Mouse (Mus musculus): ENCODE results near the gene Tenm2.

The Tenm2 gene

GRCm38 (mm10) chr11:37115188-37115587, 120.6 kb downstream of the Tenm2 start:
- no peak for ATAC-seq (ENCODE audit: insufficient number of reproducible peaks, low FRiP score, low TSS enrichment)

DNA sequence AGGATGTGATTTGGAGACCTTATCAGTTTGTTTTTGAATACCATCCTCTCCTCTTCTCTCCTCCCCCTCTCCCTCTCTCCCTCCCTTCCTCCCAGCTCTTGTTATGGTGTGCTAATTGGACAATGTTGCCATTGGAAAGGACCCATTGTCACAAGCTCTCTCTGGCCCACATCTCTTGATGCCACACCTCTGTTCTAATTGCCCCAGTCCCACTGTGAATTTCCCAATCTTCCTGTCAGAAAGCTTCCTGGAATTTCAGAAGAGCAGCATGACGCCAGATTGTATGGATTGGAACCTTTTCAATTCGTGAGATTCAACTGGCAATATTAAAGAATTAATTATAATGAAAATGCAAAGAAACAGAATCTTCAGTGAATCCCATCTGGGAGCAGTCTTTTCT, 128.7 kb downstream of the Tenm2 start:
- no peak for ATAC-seq (ENCODE audit: insufficient number of reproducible peaks, low FRiP score, low TSS enrichment)

GRCm38 (mm10) chr11:37079403-37079802, 156.4 kb downstream of the Tenm2 start:
- ATAC-seq (ENCODE audit: insufficient number of reproducible peaks, low FRiP score, low TSS enrichment): no peak

DNA sequence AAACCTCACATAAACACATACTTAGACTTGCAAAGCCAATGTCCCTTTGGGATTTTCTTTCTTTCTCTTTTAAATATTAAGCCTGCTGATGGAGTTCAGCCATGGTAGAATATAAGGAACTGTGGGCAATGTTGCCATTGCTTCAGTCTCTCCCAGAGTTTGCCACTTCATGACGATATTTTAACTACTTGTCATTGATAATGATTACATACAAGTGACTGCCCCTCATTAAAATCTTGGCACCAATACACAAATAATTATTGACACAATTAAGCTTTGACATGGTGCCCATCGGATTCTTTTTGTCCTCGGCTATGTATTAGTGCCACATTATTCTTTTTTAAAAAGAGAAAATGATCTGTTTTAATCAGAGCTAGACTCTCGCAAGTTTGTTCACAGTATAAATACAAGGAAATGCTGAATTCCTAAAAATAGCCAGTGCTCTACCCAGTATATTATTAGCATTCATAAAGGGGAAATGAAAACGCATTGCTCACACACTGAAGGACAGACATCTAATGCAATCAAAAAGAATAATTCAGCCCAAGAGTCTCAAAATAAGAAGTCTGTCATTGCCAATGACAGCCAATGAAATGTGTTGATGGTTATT, 158.7 kb downstream of the Tenm2 start:
- ATAC-seq (ENCODE audit: insufficient number of reproducible peaks, low FRiP score, low TSS enrichment): no peak

GRCm38 (mm10) chr11:37075349-37075748, 160.4 kb downstream of the Tenm2 start:
- ATAC-seq (ENCODE audit: insufficient number of reproducible peaks, low FRiP score, low TSS enrichment): no peak

DNA sequence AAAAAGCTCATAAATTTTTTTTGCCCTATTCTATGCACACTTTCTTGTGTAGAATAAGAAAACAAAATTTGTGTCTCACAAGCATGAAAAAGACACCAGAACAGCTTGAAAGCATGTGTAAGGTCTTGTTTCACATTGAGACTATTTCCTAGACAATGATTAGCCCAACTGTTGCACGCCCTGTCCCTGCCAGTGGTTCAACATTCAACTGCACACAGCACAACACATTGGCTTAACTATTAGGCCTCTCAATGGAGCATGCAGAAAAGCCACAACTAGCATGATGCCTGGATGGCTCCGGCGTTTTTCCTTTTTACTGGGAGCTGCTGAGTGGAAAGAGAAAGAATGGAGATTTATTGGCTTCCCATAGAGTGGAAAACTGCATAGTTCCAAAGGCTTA, 170.3 kb downstream of the Tenm2 start:
- no peak for ATAC-seq (ENCODE audit: insufficient number of reproducible peaks, low FRiP score, low TSS enrichment)

DNA sequence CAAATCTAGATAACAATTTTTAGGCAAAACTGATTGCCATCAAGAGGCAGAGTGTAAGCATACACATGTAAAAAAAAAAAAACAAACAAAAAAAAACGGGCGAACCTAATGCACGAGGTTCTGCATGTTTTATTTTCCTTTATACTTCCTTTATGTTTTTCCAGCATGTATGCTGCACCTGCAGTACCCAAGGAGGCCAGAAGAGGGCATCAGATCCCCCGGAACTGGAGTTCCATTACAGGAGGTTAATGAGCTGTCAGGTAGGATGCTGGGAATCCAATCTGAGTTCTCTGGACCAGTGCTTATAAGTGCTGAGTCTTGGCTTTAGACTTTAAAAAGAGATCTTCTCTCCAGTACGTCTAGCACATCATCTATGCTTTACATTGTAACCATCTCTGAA, 189.1 kb downstream of the Tenm2 start:
- no peak for ATAC-seq (ENCODE audit: insufficient number of reproducible peaks, low FRiP score, low TSS enrichment)

GRCm38 (mm10) chr11:37041259-37041658, 194.5 kb downstream of the Tenm2 start:
- no peak for ATAC-seq (ENCODE audit: insufficient number of reproducible peaks, low FRiP score, low TSS enrichment)

DNA sequence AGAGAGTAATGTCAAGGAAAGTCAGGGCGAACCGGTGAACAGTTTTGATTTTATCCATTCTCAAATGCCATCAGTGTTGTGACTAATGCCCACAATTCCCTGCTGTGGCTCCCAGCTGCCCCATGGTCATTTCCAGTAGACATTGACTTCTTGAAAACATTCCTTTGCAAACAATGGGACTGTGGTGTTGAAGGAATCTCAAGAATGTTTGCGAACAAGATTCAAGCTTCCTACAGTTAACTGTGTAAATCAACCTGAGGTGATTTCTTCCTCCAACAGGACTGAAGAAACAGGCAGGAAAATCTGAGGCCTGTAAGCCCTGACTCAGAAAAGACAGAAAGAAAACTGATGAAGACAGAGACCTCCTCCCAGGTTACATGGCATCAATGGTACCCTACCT, 196.5 kb downstream of the Tenm2 start:
- no peak for ATAC-seq (ENCODE audit: insufficient number of reproducible peaks, low FRiP score, low TSS enrichment)

GRCm38 (mm10) chr11:37031305-37032055, 204.3 kb downstream of the Tenm2 start:
- no peak for ATAC-seq (ENCODE audit: insufficient number of reproducible peaks, low FRiP score, low TSS enrichment)

GRCm38 (mm10) chr11:37011900-37012299, 223.9 kb downstream of the Tenm2 start:
- no peak for ATAC-seq (ENCODE audit: insufficient number of reproducible peaks, low FRiP score, low TSS enrichment)

DNA sequence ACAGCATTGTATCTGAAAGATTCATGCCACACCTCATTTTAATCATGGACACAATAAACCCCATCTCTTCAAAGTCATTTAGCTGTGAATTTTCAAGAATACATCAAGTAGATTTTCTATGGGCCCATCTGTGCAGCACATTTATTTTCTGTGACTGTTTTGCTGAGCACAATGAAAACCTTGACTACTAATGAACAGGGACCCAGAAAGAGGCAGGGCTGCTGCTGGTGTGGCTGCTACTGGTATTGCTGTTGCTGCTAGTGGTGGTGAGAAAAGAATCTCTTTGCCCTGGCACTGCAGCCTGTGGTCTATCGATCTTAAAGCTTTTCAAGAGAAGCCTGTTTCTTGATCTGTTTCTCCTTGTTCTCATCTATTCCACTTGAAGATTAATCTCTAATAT, 226.5 kb downstream of the Tenm2 start:
- no peak for ATAC-seq (ENCODE audit: insufficient number of reproducible peaks, low FRiP score, low TSS enrichment)

- no peak for ATAC-seq (ENCODE audit: insufficient number of reproducible peaks, low FRiP score, low TSS enrichment)
These were observed 238.1 kb downstream of the Tenm2 start for GRCm38 (mm10) chr11:36997668-36998067.

- no peak for ATAC-seq (ENCODE audit: insufficient number of reproducible peaks, low FRiP score, low TSS enrichment)
These were observed 244.9 kb downstream of the Tenm2 start for GRCm38 (mm10) chr11:36990895-36991294.

- no peak for ATAC-seq (ENCODE audit: insufficient number of reproducible peaks, low FRiP score, low TSS enrichment)
These were observed 246.8 kb downstream of the Tenm2 start for GRCm38 (mm10) chr11:36988776-36989565.

GRCm38 (mm10) chr11:36974142-36974541, 261.6 kb downstream of the Tenm2 start:
- ATAC-seq (ENCODE audit: insufficient number of reproducible peaks, low FRiP score, low TSS enrichment): no peak

- no peak for ATAC-seq (ENCODE audit: insufficient number of reproducible peaks, low FRiP score, low TSS enrichment)
These were observed 277.7 kb downstream of the Tenm2 start for GRCm38 (mm10) chr11:36958102-36958501.

GRCm38 (mm10) chr11:36941429-36941828, 294.3 kb downstream of the Tenm2 start:
- no peak for ATAC-seq (ENCODE audit: insufficient number of reproducible peaks, low FRiP score, low TSS enrichment)

- no peak for ATAC-seq (ENCODE audit: insufficient number of reproducible peaks, low FRiP score, low TSS enrichment)
These were observed 295.1 kb downstream of the Tenm2 start for GRCm38 (mm10) chr11:36940557-36941110.

DNA sequence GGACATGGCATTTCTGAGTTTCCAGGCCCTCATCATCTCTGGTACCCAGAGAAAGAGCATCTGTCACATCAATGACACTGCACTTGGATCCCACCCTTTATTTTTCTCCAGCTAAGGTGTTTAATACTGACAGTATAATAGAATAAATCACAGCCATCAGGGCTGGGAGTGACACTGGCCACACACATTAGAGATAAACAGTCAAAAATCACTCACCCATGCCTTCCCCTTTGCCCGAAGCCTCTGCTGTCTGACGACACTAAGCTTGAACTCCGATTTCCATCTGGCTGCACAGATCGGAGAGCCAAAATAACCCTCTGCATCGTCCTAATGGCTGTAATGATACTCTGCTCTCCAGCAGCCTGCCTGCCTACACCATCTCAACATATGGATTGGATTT, 305.9 kb downstream of the Tenm2 start:
- no peak for ATAC-seq (ENCODE audit: insufficient number of reproducible peaks, low FRiP score, low TSS enrichment)
